Mouse (Mus musculus): ENCODE measurements around the gene Klk5.

DNA sequence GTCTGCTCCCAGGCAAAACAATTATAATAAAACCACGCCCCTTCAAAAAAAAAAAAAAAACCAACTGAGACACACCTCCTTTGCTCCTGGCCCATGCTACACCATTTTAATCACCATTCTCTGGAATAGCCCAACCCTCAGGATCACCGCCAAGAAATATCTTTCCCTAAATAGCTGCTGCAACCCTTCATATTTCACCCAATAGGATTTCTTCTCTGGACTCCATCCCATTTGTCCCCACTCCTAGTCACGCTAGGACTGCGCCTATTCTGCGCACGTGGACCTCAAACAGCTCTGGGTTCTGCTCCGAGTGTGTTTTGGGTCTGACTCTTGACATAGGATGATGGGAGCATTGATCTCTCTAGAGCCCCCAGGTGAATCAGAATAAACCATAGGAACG, 45.4 kb upstream of the Klk5 start:
- TF ChIP-seq CTCF (conservative IDR thresholded peaks at IDR 0.05; ENCODE audit: low read length) (no peak), POU5F1 (IDR thresholded peaks at IDR 0.05; ENCODE audit: borderline replicate concordance, low read length) (no peak), NANOG (IDR thresholded peaks at IDR 0.05; ENCODE audit: borderline replicate concordance, low read length) (no peak)

Measured in E14TG2a.4 (cell line).